Mouse (Mus musculus) MEL (cell line): ENCODE data around the gene Dusp16. TPM values are rescaled to one million over a fixed set of nuclear protein-coding genes. Genes with fewer than 3 reads are reported as not detected.

Source experiments
- DNase-seq: peaks from one replicate; pipeline ENCODE4 v3.0.0; 2011; ENCODE audit warnings: low read depth, low spot score
- H3K27ac ChIP-seq: 2 replicates; pipeline ENCODE4 v1.5.1; 2012; ENCODE audit warnings: low read depth, mild to moderate bottlenecking, control low read depth, low read length, moderate library complexity; ENCODE audit not compliant: control insufficient read depth
- H3K27me3 ChIP-seq, 2 experiments: fragments of 150-350 bp in 1 of 2; sonication (generic) in 1 of 2; 2 replicates each; pipeline ENCODE4 v1.6.1; 2012; ENCODE audit warnings: low read length in 2 of 2, mild to moderate bottlenecking in 2 of 2, improper control_type of control experiment in 1 of 2, moderate library complexity in 1 of 2; ENCODE audit not compliant: insufficient read depth in 2 of 2, control insufficient read depth in 1 of 2
- H3K36me3 ChIP-seq, 2 experiments: 2 replicates each; pipeline ENCODE4 v1.6.1; 2012 to 2014; ENCODE audit warnings: low read length in 2 of 2, improper control_type of control experiment in 1 of 2, inconsistent platforms in 1 of 2, mild to moderate bottlenecking in 1 of 2; ENCODE audit not compliant: insufficient read depth in 2 of 2, control insufficient read depth in 1 of 2
- H3K4me1 ChIP-seq, 2 experiments: fragments of 150-350 bp in 1 of 2; sonication (generic) in 1 of 2; 2 replicates each; pipeline ENCODE4 v1.6.1; 2012; ENCODE audit warnings: low read length in 2 of 2, improper control_type of control experiment in 1 of 2, mild to moderate bottlenecking in 1 of 2; ENCODE audit not compliant: insufficient read depth in 2 of 2, control insufficient read depth in 1 of 2
- H3K4me3 ChIP-seq, 2 experiments: fragments of 150-350 bp in 1 of 2; sonication (generic) in 1 of 2; 2 replicates each; pipeline ENCODE4 v1.5.1; 2012; ENCODE audit warnings: low read depth in 2 of 2, low read length in 2 of 2, mild to moderate bottlenecking in 2 of 2, moderate library complexity in 2 of 2, control low read depth in 1 of 2, improper control_type of control experiment in 1 of 2; ENCODE audit not compliant: control insufficient read depth in 1 of 2, insufficient read depth in 1 of 2
- H3K79me2 ChIP-seq: 2 replicates; pipeline ENCODE4 v1.6.1; 2012; ENCODE audit warnings: mild to moderate bottlenecking, low read length, moderate library complexity; ENCODE audit not compliant: control insufficient read depth, poor library complexity, insufficient read depth
- H3K9ac ChIP-seq: 2 replicates; pipeline ENCODE4 v1.6.1; 2012; ENCODE audit warnings: low read depth, mild to moderate bottlenecking, control low read depth, low read length, moderate library complexity; ENCODE audit not compliant: control insufficient read depth, poor library complexity, severe bottlenecking
- H3K9me3 ChIP-seq: fragments of 150-350 bp; sonication (generic); replicated peaks from 2 replicates; pipeline ENCODE4 v1.6.1; 2012; ENCODE audit warnings: mild to moderate bottlenecking, low read length, improper control_type of control experiment, moderate library complexity; ENCODE audit not compliant: insufficient read depth
- BHLHE40 ChIP-seq: IDR thresholded peaks from 2 replicates; pipeline ENCODE4 v1.6.1; 2012; ENCODE audit warnings: low read depth, mild to moderate bottlenecking, inconsistent platforms, low read length, improper control_type of control experiment, borderline replicate concordance
- CHD1 ChIP-seq: IDR thresholded peaks from 2 replicates; pipeline ENCODE4 v1.6.1; 2012; ENCODE audit warnings: low read depth, mild to moderate bottlenecking, inconsistent platforms, low read length, improper control_type of control experiment
- CHD2 ChIP-seq: IDR thresholded peaks from 2 replicates; pipeline ENCODE4 v1.6.1; 2011; ENCODE audit warnings: low read length, improper control_type of control experiment
- E2F4 ChIP-seq: IDR thresholded peaks from 2 replicates; pipeline ENCODE4 v1.6.1; 2011; ENCODE audit warnings: low read depth, low read length, improper control_type of control experiment, borderline replicate concordance
- GATA1 ChIP-seq: IDR thresholded peaks from 2 replicates; pipeline ENCODE4 v1.6.1; 2011; ENCODE audit warnings: low read depth, low read length, improper control_type of control experiment
- KAT2A ChIP-seq: conservative IDR thresholded peaks from 2 replicates; pipeline ENCODE4 v1.6.1; 2012; ENCODE audit warnings: low read depth, low read length, improper control_type of control experiment, inconsistent platforms
- MAFK ChIP-seq: IDR thresholded peaks from 2 replicates; pipeline ENCODE4 v1.6.1; 2011; ENCODE audit warnings: low read depth, mild to moderate bottlenecking, low read length, improper control_type of control experiment, borderline replicate concordance
- MAZ ChIP-seq: IDR thresholded peaks from 2 replicates; pipeline ENCODE4 v1.6.1; 2012; ENCODE audit warnings: low read depth, mild to moderate bottlenecking, inconsistent platforms, low read length, improper control_type of control experiment
- MEF2A ChIP-seq: IDR thresholded peaks from 2 replicates; pipeline ENCODE4 v1.6.1; 2014; ENCODE audit warnings: low read depth, mild to moderate bottlenecking, inconsistent platforms, low read length, improper control_type of control experiment; ENCODE audit not compliant: poor library complexity, insufficient replicate concordance, severe bottlenecking; ENCODE audit errors: extremely low read depth
- MXI1 ChIP-seq: IDR thresholded peaks from 2 replicates; pipeline ENCODE4 v1.6.1; 2011; ENCODE audit warnings: mild to moderate bottlenecking, low read depth, low read length, improper control_type of control experiment
- NELFE ChIP-seq: IDR thresholded peaks from 2 replicates; pipeline ENCODE4 v1.6.1; 2011; ENCODE audit warnings: low read depth, low read length, improper control_type of control experiment
- SIN3A ChIP-seq: IDR thresholded peaks from 2 replicates; pipeline ENCODE4 v1.6.1; 2012; ENCODE audit warnings: low read length, improper control_type of control experiment, inconsistent platforms
- SMC3 ChIP-seq: IDR thresholded peaks from 2 replicates; pipeline ENCODE4 v1.6.1; 2011; ENCODE audit warnings: low read depth, low read length, improper control_type of control experiment
- ZKSCAN1 ChIP-seq: IDR thresholded peaks from 2 replicates; pipeline ENCODE4 v1.6.1; 2012; ENCODE audit warnings: low read depth, mild to moderate bottlenecking, inconsistent platforms, low read length, improper control_type of control experiment, moderate library complexity
- polyA plus RNA-seq, 2 experiments: library from polyadenylated mRNA; stranded (reverse) in 1 of 2; unstranded in 1 of 2; fragments of >175 nt in 1 of 2; fragments of >200 nt in 1 of 2; gene quantifications; 2 replicates each; pipeline versions ENCODE4 v1.2.1 to v1.2.4; 2012; ENCODE audit warnings: low replicate concordance in 2 of 2, low read depth in 1 of 2; ENCODE audit not compliant: insufficient read length in 2 of 2, insufficient read depth in 1 of 2, missing spikeins in 1 of 2
- total RNA-seq: library from RNA; depleted of rRNA; stranded (reverse); fragments of 300-350 nt; gene quantifications from 2 replicates; pipeline ENCODE4 v1.2.3, GENCODE M21; 2012

Dusp16 gene
- total and polyA plus RNA-seq, 3 experiments: 1.9 to 6.9 TPM; not detected in 1

DNA sequence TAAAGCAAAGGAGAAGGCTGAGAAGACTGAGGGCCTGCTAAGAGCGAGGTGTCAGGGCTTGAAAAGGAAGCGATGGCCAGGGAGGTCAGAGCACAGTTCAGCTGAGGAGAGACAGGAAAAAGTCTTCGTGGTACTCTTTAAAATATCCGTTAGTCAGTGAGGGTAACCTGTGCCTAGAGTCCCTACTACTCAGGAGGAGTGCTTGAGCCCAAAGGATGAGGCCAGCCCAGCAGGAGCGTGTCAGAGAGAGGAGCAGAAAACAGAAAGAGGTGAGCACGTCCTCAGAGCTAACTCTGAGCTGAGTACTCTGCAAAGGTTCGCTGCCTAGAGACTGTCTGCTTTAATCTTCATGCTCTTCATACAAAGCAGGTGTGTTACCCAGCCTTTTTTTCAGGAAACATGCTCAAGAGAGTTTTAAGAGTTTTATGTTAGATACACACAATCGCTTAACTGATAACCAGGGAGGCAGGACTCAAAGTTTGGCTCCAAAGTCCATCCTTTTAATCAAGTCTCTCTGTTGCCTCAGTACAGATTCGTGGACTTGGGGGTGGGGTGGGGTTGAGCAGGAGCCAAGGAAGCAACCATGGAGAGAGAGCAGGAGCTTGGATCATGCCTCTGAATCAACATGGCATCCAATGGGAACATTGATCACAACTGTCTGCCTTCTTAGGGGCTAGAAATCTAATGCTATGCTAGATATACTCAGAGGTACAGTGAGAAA lies 68.4 kb downstream of the Dusp16 start:
- Histone ChIP-seq H3K27ac (no peak overlapping the region), H3K9me3 (no peaks in the 10 kb centered on the region), H3K9ac (no peak overlapping the region), H3K4me3 (no peak overlapping the region), H3K36me3 (no peaks in the 10 kb centered on the region; a peak in 1 of 4 replicates), H3K4me1 (no peaks in the 10 kb centered on the region), H3K79me2 (no peaks in the 10 kb centered on the region), H3K27me3 (no peaks in the 10 kb centered on the region)
- DNase-seq: no peak
- no peak for TF ChIP-seq KAT2A

GRCm38 (mm10) chr6:134723326-134723725 lies 69.1 kb downstream of the Dusp16 start:
- H3K36me3 ChIP-seq: no peaks in the 10 kb centered on the region; a peak in 1 of 4 replicates

DNA sequence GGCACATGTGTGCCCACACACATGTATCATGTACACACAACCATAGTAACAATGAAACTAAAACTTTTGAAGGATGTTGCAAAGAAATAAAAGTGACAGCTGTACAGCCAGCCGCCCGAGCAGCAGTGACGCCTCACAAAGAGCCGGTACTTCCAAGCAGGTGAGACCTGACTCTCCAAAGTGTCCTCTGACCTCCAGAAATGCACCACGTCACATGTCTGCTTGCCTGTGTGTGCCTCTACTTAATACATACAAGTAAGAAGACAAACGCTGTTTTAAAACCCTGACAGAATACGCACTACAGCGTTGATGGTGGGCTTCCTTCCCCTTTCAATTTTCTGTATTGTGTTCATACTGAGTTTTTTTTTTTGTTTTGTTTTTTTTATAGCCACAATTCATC lies 69.5 kb downstream of the Dusp16 start:
- Histone ChIP-seq H3K36me3 (no peaks in the 10 kb centered on the region; a peak in 1 of 4 replicates), H3K27ac (no peak overlapping the region), H3K9me3 (no peaks in the 10 kb centered on the region), H3K27me3 (no peaks in the 10 kb centered on the region), H3K9ac (no peak overlapping the region), H3K4me3 (no peak overlapping the region), H3K79me2 (no peaks in the 10 kb centered on the region), H3K4me1 (no peaks in the 10 kb centered on the region)
- no peak for TF ChIP-seq SMC3
- TF ChIP-seq MXI1: no peak
- no peak for TF ChIP-seq NELFE
- DNase-seq: no peak

More at GRCm38 (mm10) chr6:134723326-134723725, 69.1 kb downstream of the Dusp16 start:
- no peak for TF ChIP-seq SIN3A
- TF ChIP-seq NELFE: no peak
- TF ChIP-seq MEF2A: no peak
- no peak for TF ChIP-seq CHD2
- no peak for TF ChIP-seq SMC3
- no peak for TF ChIP-seq MAFK
- TF ChIP-seq KAT2A: no peak
- TF ChIP-seq MAZ: no peak
- no peak for TF ChIP-seq CHD1
- TF ChIP-seq GATA1: no peak
- TF ChIP-seq E2F4: no peak
- TF ChIP-seq BHLHE40: no peak
- TF ChIP-seq ZKSCAN1: no peak
- H3K4me3 ChIP-seq: no peak overlapping the region
- H3K9me3 ChIP-seq: no peaks in the 10 kb centered on the region
- H3K4me1 ChIP-seq: no peaks in the 10 kb centered on the region
- no peak overlapping the region for H3K9ac ChIP-seq
- H3K79me2 ChIP-seq: no peaks in the 10 kb centered on the region
- no peak overlapping the region for H3K27ac ChIP-seq
- DNase-seq: no peak
- H3K27me3 ChIP-seq: no peaks in the 10 kb centered on the region
